Comparison of ENCODE assay signal across 14 mouse cellular contexts in genomic region chr6:56359126-56359525, GRCm38 (mm10).
DNase-seq lines count a peak whose midpoint lies in the region; ATAC-seq lines count a peak whose summit lies in the region.
"Had no signal": no experiment of that assay in that cellular context is flagged by ENCODE, and none has a peak within 500 bp of the region (broad histone marks: within the 10 kb centered on the region; RNA-seq: fewer than 3 reads in every experiment).

No protein-coding gene starts in this region.

- 47% methylated on average over 3 of the region's 3 CpGs for WGBS in heart, embryonic 11.5 days (ENCODE audit: insufficient replicate concordance)

- no peak overlapping the region for H3K4me2 ChIP-seq in heart, embryonic 11.5 days
- H3K4me2 ChIP-seq: embryonic facial prominence, embryonic 13.5 days; limb, embryonic 13.5 days had no signal

- no peak overlapping the region for H3K27ac ChIP-seq in heart, embryonic 11.5 days (ENCODE audit: low read depth, low read length)
- H3K27ac ChIP-seq: embryonic facial prominence, embryonic 13.5 days; forebrain, embryonic 10.5 days; limb, embryonic 13.5 days; macrophage; midbrain, embryonic 13.5 days had no signal

- peak; percentile 94 for DNase-seq in heart, adult 11 months
- DNase-seq in NIH3T3 (ENCODE audit: low read depth): peak; percentile 23
- DNase-seq in cerebellum, adult 9-11 months: peak; percentile 51
- DNase-seq in heart, postnatal 14 days: peak; percentile 27 to 49
- no peak for DNase-seq in ovary, postnatal 10 days (ENCODE audit: low spot score)
- no peak for DNase-seq in frontal cortex, postnatal 14 days (ENCODE audit: low spot score in 2 of 2)
- DNase-seq: adrenal gland, postnatal 25 days; kidney, adult 8-10 months had no signal

- 0 out of 2 replicates have a peak, but pooled peaks cover 4% of the 10 kb centered on the region for H3K4me1 ChIP-seq in heart, embryonic 11.5 days (ENCODE audit: control insufficient read depth, insufficient read depth, low read length)

- no peaks in the 10 kb centered on the region for H3K27me3 ChIP-seq in heart, embryonic 11.5 days (ENCODE audit: control insufficient read depth, insufficient read depth, low read length)
- H3K27me3 ChIP-seq: midbrain, embryonic 13.5 days had no signal

- ATAC-seq in heart, embryonic 11.5 days (replicated peaks; ENCODE audit: insufficient number of reproducible peaks, low FRiP score, low TSS enrichment): no peak
- ATAC-seq: midbrain, embryonic 13.5 days had no signal

- no peaks in the 10 kb centered on the region for H3K9me3 ChIP-seq in heart, embryonic 11.5 days (replicated peaks; ENCODE audit: control insufficient read depth, low read length)
- H3K9me3 ChIP-seq: embryonic facial prominence, embryonic 13.5 days; forebrain, embryonic 10.5 days; limb, embryonic 13.5 days; midbrain, embryonic 13.5 days had no signal

- no peaks in the 10 kb centered on the region for H3K36me3 ChIP-seq in heart, embryonic 11.5 days (ENCODE audit: control insufficient read depth, insufficient read depth, low read length)
- H3K36me3 ChIP-seq: embryonic facial prominence, embryonic 13.5 days; forebrain, embryonic 10.5 days; limb, embryonic 13.5 days; midbrain, embryonic 13.5 days had no signal

- H3K9ac ChIP-seq in heart, embryonic 11.5 days (ENCODE audit: low read depth, low read length): no peak overlapping the region
- H3K9ac ChIP-seq: embryonic facial prominence, embryonic 13.5 days; limb, embryonic 13.5 days; midbrain, embryonic 13.5 days had no signal

- no peak overlapping the region for H3K4me3 ChIP-seq in heart, embryonic 11.5 days (ENCODE audit: low read depth, low read length)
- H3K4me3 ChIP-seq: embryonic facial prominence, embryonic 13.5 days; forebrain, embryonic 10.5 days; limb, embryonic 13.5 days; midbrain, embryonic 13.5 days had no signal

- intact Hi-C loops in heart, postnatal 14 days (cut with DNase I): no loop called here

Comparison
In these comparisons a context has a peak if more than half of its experiments do, and no peak if none do; other contexts are left out.
1. DNase-seq: peak in heart, adult 11 months (single experiment), NIH3T3 (single experiment), cerebellum, adult 9-11 months (single experiment) and heart, postnatal 14 days (2 of 2); none in ovary, postnatal 10 days (single experiment) and frontal cortex, postnatal 14 days (0 of 2).